Mouse (Mus musculus) heart, embryonic 12.5 days (tissue): ENCODE data around the gene Rita1. TPM values are rescaled to one million over a fixed set of nuclear protein-coding genes. Genes with fewer than 3 reads are reported as not detected.
A peak's percentile ranks its signal among the peaks of the same experiment; 100 is the strongest.

Experiments used
- ATAC-seq: fragments of 200-750 bp; cut with Nextera tagmentation; 2 replicates; pipeline ENCODE4 v1.8.0; 2017; ENCODE audit warnings: moderate TSS enrichment, moderate library complexity; ENCODE audit not compliant: insufficient number of reproducible peaks, low FRiP score
- H3K27ac ChIP-seq: fragments of 300-500 bp; sonication (generic); 2 replicates; pipeline ENCODE4 v1.5.1; 2016; ENCODE audit warnings: mild to moderate bottlenecking, moderate library complexity; ENCODE audit not compliant: poor library complexity, severe bottlenecking
- H3K27me3 ChIP-seq: fragments of 300-500 bp; sonication (generic); replicated peaks from 2 replicates; pipeline ENCODE4 v1.6.1; 2016; ENCODE audit warnings: mild to moderate bottlenecking, moderate library complexity
- H3K36me3 ChIP-seq: fragments of 300-500 bp; sonication (generic); 2 replicates; pipeline ENCODE4 v1.6.1; 2016; ENCODE audit warnings: mild to moderate bottlenecking, moderate library complexity
- H3K4me1 ChIP-seq: fragments of 300-500 bp; sonication (generic); replicated peaks from 2 replicates; pipeline ENCODE4 v1.6.1; 2016; ENCODE audit warnings: mild to moderate bottlenecking
- H3K4me2 ChIP-seq: fragments of 300-500 bp; sonication (generic); 2 replicates; pipeline ENCODE4 v1.6.1; 2016; ENCODE audit warnings: mild to moderate bottlenecking, moderate library complexity
- H3K4me3 ChIP-seq: fragments of 300-500 bp; sonication (generic); 2 replicates; pipeline ENCODE4 v1.5.1; 2016; ENCODE audit warnings: mild to moderate bottlenecking
- H3K9ac ChIP-seq: fragments of 300-500 bp; sonication (generic); 2 replicates; pipeline ENCODE4 v1.6.1; 2016; ENCODE audit warnings: mild to moderate bottlenecking, moderate library complexity
- H3K9me3 ChIP-seq: fragments of 300-500 bp; sonication (generic); replicated peaks from 2 replicates; pipeline ENCODE4 v1.6.1; 2016; ENCODE audit warnings: mild to moderate bottlenecking, moderate library complexity
- WGBS: fragments of 180-500 bp; shearing (Covaris S2); methylation state at CpG from one replicate; pipeline ENCODE4 v1.1.7; 2016; 5-methylcytosine and 5-hydroxymethylcytosine counted together
- polyA plus RNA-seq: library from polyadenylated mRNA; unstranded; fragments of >200 nt; fragmentation: Nextera tagmentation; extraction: Ambion mirVana; gene quantifications from 2 replicates; pipeline ENCODE4 v1.2.1, GENCODE M21; 2016

The Rita1 gene
- polyA plus RNA-seq, 1 experiment from 2014 or later = 9.1 TPM

DNA sequence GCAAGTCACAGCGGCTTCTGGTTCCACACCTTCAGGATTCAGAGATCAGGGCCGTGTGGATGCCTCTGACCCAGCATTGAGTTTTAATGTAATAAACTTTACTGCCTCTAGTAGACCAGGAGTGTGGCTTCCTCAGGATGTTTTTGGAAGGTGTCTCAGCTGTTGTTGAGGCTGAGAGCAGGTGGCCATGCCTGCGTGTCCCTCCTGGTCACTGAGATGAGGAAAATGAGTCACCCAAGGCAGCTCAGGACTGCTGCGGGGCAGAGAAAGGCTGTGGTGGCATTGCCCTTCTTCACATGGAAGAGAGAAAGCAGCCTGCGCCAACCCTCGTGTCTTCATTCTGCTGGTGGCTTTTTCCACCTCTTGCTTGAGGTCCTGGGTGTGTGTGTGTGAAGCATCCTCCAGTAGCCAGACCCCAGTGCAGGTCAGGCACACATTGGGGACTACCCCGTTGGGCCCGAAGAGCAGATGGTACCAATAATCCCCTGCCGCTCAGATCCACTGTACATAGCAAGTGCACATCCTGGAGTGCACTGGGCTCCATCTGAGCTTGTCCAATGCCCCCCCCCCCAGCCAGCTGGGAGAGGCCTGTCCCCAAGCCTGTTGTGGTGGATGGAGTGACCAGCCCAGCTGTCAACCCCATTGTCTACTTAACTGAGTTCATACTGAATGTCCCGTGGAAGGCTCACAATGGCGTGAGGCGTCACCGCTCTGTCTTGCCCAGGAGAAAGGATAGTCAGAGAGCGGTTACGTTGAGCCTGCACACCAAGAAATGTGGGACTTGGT lies 15.3 kb upstream of the Rita1 start:
- peaks cover 19% of the 10 kb centered on the region for H3K4me1 ChIP-seq
- no peak overlapping the region for H3K4me3 ChIP-seq
- 87% methylated on average over 15 of the region's 15 CpGs for WGBS
- peaks cover 23% of the 10 kb centered on the region for H3K27me3 ChIP-seq
- peaks cover 56% of the 10 kb centered on the region for H3K36me3 ChIP-seq
- no peak overlapping the region for H3K27ac ChIP-seq
- no peak overlapping the region for H3K4me2 ChIP-seq
- no peak overlapping the region for H3K9ac ChIP-seq
- H3K9me3 ChIP-seq = peaks cover 9% of the 10 kb centered on the region
- no peak for ATAC-seq

DNA sequence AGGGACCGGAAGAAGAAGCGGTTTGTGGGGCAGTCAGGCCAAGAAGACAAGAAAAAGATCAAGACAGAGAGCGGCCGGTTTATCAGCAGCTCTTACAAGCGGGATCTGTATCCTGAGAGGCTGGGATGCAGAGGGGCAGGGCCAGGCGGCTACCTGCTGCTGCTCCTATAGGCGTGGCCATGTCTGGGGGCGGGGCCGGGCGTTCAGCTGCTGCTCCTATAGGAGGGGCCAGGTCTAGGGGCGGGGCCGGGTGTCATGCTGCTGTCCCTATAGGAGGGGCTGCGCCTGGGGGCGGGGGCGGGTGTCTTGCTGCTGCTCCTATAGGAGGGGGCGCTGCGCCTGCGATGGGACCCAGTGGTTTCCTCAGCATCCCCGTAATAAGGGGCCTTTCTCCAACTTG lies 14.0 kb upstream of the Rita1 start:
- no peak for ATAC-seq
- Histone ChIP-seq H3K4me1 (peaks cover 25% of the 10 kb centered on the region), H3K36me3 (peaks cover 66% of the 10 kb centered on the region), H3K4me2 (no peak overlapping the region), H3K9me3 (no peaks in the 10 kb centered on the region), H3K27me3 (peaks cover 13% of the 10 kb centered on the region), H3K27ac (no peak overlapping the region), H3K9ac (no peak overlapping the region), H3K4me3 (no peak overlapping the region)
- WGBS = 34% methylated on average over 19 of the region's 19 CpGs

DNA sequence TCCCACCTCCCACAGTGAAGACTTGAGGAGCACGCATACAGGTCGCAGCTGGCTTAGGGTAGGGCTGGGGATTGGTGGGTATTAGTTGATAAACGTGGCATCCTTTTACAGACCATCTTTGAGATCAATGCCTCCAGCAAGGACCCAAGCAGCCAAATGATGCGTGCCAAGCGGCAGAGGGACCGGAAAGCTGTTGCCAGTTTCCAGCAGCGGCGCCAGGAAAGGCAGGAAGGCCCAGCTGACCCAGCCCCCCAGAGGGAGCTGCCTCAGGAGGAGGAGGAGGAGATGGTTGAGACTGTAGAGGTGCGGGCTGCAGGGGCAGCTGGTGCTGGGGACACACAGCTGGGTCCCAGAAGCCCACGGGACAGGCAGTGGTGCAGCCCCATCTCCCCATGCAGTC lies 12.0 kb upstream of the Rita1 start:
- Histone ChIP-seq H3K9me3 (no peaks in the 10 kb centered on the region), H3K9ac (no peak overlapping the region), H3K4me2 (no peak overlapping the region), H3K27ac (no peak overlapping the region), H3K4me1 (peaks cover 23% of the 10 kb centered on the region), H3K4me3 (no peak overlapping the region), H3K27me3 (0 out of 2 replicates have a peak, but pooled peaks cover 2% of the 10 kb centered on the region), H3K36me3 (peaks cover 86% of the 10 kb centered on the region)
- ATAC-seq = no peak
- 90% methylated on average over 10 of the region's 10 CpGs for WGBS

DNA sequence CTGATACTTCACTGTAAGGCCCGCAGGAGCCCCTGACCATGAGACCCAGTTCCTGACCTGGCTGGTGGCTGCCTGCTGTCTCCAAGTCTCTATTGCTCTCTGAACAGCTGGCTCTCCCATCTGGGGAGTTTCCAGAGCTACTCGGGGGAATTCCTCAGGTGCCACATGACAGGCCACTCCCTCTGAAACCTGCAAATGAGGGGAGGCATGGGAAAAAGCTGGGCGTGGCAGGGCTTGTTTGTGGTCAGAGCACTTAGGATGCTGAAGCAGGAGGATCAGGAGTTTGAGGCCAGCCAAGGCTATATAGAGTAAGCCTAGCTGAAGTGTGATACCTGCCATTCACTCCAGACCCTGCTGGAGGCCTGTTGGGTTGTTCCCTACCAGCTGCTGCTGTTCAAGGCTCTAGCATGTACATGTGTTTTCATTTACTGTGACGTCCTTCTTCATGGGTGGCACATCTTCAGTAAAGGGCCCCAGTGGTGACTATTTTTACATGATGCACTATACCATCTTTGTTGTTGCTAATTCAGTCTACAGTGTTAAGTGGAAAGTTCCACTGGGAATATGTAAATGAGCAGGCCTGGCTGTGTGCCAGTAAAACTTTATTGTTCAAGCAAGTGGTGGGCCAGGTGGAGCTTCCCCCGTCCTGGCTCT lies 9.9 kb upstream of the Rita1 start:
- H3K9me3 ChIP-seq = no peaks in the 10 kb centered on the region
- peaks cover 11% of the 10 kb centered on the region for H3K4me1 ChIP-seq
- WGBS = 75% methylated on average over 5 of the region's 5 CpGs
- H3K9ac ChIP-seq = 0 out of 2 replicates have a peak overlapping the region, but pooled peaks have one; percentile 1
- no peak overlapping the region for H3K4me3 ChIP-seq
- no peak for ATAC-seq
- H3K27me3 ChIP-seq = no peaks in the 10 kb centered on the region
- peaks cover 97% of the 10 kb centered on the region for H3K36me3 ChIP-seq
- no peak overlapping the region for H3K27ac ChIP-seq
- H3K4me2 ChIP-seq = no peak overlapping the region

DNA sequence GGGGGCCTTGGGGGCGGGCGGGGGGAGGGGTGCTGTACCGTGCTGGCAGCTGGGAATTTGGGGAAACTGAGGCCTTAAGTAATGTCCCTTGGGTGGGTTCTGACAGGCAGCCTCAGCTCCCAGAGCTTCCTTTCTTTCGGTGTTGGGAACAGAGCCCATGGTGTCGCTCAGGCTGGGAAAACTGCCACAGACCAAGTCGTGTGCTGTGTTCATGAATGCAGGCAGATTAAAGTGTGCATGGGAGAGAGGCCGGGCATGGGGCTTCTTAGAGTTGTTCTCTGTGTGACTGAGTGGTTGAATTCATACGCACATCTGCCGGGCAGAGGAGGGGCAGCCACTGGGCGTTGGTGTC lies 9.4 kb upstream of the Rita1 start:
- Histone ChIP-seq H3K27me3 (no peaks in the 10 kb centered on the region), H3K36me3 (peaks cover 97% of the 10 kb centered on the region), H3K9ac (0 out of 2 replicates have a peak overlapping the region, but pooled peaks have one; percentile 1), H3K4me2 (no peak overlapping the region), H3K4me1 (peaks cover 11% of the 10 kb centered on the region), H3K4me3 (no peak overlapping the region), H3K27ac (no peak overlapping the region), H3K9me3 (no peaks in the 10 kb centered on the region)
- no peak for ATAC-seq
- 92% methylated on average over 10 of the region's 10 CpGs for WGBS

DNA sequence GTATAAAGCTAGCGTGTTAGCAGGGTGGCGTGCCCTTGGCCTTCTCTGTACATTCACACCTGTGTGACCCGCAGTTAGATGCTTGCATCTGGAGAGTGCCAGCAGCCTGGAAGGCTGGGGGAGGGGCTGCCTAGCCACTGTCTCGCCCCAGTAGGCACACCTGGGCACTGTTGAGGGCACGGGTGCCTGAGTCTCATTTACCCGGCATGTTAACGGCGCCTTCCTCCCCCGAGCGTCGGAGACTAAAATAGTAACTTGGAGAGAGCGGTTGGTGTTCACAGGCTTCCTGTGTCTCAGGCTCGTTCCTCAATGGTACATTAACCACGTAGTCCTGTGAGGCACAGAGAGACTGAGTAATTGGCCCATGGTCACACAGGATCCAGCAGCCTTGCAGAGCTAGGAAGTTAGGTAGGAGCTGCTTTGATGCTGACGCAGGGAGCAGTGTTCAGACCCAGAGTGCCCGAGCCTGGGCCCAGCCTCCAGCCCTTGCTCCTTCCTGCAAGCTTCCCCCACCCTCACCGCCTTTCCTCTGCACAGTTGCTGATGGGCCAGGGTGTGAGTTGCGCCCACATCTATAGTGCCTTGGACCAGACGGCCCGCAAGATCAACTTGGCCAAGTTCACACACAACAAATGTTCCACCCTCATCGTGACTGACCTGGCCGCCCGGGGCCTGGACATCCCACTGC lies 8.8 kb upstream of the Rita1 start:
- H3K27ac ChIP-seq = no peak overlapping the region

DNA sequence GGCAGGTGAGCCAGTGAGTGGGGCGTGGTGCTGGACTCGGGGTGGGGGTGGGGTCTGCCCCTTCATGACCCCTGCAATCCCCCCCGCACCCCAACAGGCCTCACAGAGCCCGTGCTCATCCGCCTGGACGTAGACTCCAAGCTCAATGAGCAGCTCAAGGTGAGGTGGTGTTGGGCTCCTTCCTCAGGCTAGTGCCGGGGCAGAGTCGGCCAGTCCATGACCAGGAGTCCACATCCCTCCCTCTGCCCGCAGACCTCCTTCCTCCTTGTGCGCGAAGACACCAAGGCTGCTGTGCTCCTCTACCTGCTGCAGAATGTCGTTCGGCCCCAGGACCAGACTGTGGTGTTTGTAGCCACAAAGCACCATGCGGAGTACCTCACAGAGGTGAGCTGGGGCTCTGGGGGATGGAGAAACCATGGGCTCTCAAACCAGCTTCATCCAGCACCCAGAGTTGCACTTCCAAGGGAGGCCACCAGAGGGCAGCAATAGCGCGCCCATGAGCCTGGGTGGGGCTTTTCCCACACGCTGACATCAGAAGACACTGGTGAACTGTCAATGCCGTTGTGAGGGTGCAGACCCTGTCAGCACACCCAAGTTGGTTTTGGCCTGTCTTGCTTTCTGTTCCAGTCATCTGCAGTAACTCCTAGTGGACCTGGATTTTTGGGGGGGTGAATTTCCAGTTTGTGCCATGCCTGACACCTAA lies 8.1 kb upstream of the Rita1 start:
- H3K27me3 ChIP-seq = no peaks in the 10 kb centered on the region
- no peak overlapping the region for H3K4me3 ChIP-seq
- no peak overlapping the region for H3K4me2 ChIP-seq
- no peak overlapping the region for H3K27ac ChIP-seq
- peaks cover 95% of the 10 kb centered on the region for H3K36me3 ChIP-seq
- no peak overlapping the region for H3K9ac ChIP-seq
- 70% methylated on average over 18 of the region's 18 CpGs for WGBS
- H3K9me3 ChIP-seq = peaks cover 5% of the 10 kb centered on the region; the same call in 1 of the 2 replicates
- H3K4me1 ChIP-seq = peaks cover 11% of the 10 kb centered on the region
- no peak for ATAC-seq

More for the DNA sequence above, 8.8 kb upstream of the Rita1 start:
- Histone ChIP-seq H3K27me3 (no peaks in the 10 kb centered on the region), H3K9me3 (no peaks in the 10 kb centered on the region), H3K4me2 (no peak overlapping the region), H3K4me3 (no peak overlapping the region), H3K9ac (no peak overlapping the region), H3K36me3 (peaks cover 95% of the 10 kb centered on the region), H3K4me1 (peaks cover 11% of the 10 kb centered on the region)
- no peak for ATAC-seq
- WGBS = 85% methylated on average over 23 of the region's 23 CpGs

DNA sequence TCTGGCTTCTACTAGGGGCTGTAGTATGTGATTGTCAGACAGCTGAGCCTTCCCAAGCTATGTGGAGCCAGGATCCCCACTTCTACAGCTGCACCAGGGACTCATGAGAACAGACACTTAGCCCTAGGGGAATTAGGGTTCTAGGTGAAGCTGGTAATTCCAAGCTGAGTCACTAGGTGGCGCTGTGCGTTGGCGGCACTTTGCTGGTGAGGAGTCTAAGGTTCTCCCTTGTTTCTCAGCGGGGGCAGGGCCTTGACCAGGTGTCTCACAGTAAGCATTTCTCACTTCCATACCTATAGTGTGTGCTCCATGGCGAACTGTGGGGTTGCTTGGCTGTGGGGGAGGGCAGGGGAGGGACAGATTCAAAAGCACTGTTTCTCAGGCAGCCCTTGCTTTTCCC lies 6.8 kb upstream of the Rita1 start:
- no peak overlapping the region for H3K9ac ChIP-seq
- peaks cover 89% of the 10 kb centered on the region for H3K36me3 ChIP-seq
- no peak for ATAC-seq
- no peak overlapping the region for H3K27ac ChIP-seq
- peaks cover 11% of the 10 kb centered on the region for H3K4me1 ChIP-seq
- 17% methylated on average over 5 of the region's 5 CpGs for WGBS
- no peak overlapping the region for H3K4me2 ChIP-seq
- no peak overlapping the region for H3K4me3 ChIP-seq
- H3K9me3 ChIP-seq = peaks cover 5% of the 10 kb centered on the region; the same call in 1 of the 2 replicates
- no peaks in the 10 kb centered on the region for H3K27me3 ChIP-seq

DNA sequence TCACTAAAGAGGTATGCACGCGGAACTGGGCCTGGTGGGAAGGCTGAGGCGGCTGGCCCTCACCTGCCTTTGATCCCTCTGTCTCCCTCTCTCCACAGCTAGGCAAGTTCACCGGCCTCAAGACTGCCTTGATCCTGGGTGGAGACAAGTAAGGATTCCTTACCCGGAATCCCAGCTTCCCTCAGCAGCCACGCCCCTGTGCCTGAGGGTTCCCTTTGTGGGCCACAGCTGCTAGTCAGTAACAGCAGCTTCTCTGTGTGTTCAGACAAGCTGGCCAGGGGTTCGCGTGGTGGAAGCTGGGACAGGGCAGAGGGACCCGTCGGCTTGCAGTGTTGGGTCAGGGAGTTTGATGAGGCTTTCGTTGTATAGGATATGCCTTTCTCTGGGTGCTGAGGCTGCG lies 6.4 kb upstream of the Rita1 start:
- Histone ChIP-seq H3K4me3 (no peak overlapping the region), H3K36me3 (peaks cover 84% of the 10 kb centered on the region), H3K4me2 (no peak overlapping the region), H3K27ac (no peak overlapping the region), H3K9me3 (peaks cover 5% of the 10 kb centered on the region; the same call in 1 of the 2 replicates), H3K9ac (no peak overlapping the region), H3K27me3 (no peaks in the 10 kb centered on the region), H3K4me1 (peaks cover 15% of the 10 kb centered on the region)
- ATAC-seq = no peak
- WGBS = 82% methylated on average over 12 of the region's 12 CpGs

DNA sequence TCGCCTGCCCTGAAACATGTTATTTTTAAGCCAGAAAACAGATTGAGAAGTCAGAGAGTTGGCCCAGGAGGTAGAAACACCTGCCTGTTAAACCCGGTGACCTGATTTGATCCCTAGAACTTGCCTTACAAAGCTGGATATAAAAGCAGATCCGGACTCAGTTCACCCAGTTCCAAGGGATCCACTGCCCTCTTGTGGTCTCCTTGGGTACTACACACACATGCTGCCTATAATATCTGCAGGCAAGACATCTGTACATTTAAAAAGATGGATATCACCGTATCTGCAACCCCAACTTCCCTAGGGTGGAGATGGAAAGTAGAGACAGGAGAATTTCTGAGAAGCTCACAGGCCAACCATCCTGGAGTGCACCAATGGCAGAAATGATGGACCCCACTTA lies 3.5 kb upstream of the Rita1 start:
- Histone ChIP-seq H3K4me3 (no peak overlapping the region), H3K9ac (no peak overlapping the region), H3K27me3 (no peaks in the 10 kb centered on the region), H3K36me3 (peaks cover 59% of the 10 kb centered on the region), H3K9me3 (peaks cover 5% of the 10 kb centered on the region; the same call in 1 of the 2 replicates), H3K4me2 (no peak overlapping the region), H3K27ac (no peak overlapping the region), H3K4me1 (peaks cover 18% of the 10 kb centered on the region)
- no peak for ATAC-seq
- 96% methylated on average over 4 of the region's 4 CpGs for WGBS
